Mouse (Mus musculus) megakaryocyte, embryonic 14.5 days (primary cell): ENCODE measurements around the gene Gca. TPM values are rescaled to one million over a fixed set of nuclear protein-coding genes. Genes with fewer than 3 reads are reported as not detected.
"Not testable (repeated sequence)": the region's sequence is repeated elsewhere in the genome, so short reads cannot be mapped to it uniquely, and the experiment has no call there.

Experiments
- H3K27me3 ChIP-seq: replicated peaks from 2 replicates; pipeline ENCODE3; 2012; ENCODE audit warnings: inconsistent platforms
- H3K36me3 ChIP-seq: replicated peaks from 2 replicates; pipeline ENCODE3; 2012; ENCODE audit warnings: low read length, inconsistent platforms, mixed read lengths
- H3K4me1 ChIP-seq: 2 replicates; pipeline ENCODE4 v1.6.1; 2012; ENCODE audit warnings: inconsistent platforms
- H3K4me3 ChIP-seq: replicated peaks from 2 replicates; pipeline ENCODE3; 2012; ENCODE audit warnings: moderate library complexity, mild to moderate bottlenecking, inconsistent platforms
- H3K9me3 ChIP-seq: 2 replicates; pipeline ENCODE4 v1.6.1; 2012; ENCODE audit warnings: inconsistent platforms
- FLI1 ChIP-seq: IDR thresholded peaks from 2 replicates; pipeline ENCODE4 v1.6.1; 2012; ENCODE audit warnings: low read length, inconsistent platforms, mixed read lengths
- GATA1 ChIP-seq: IDR thresholded peaks from 3 replicates; pipeline ENCODE4 v1.6.1; 2012; ENCODE audit warnings: mixed read lengths, low read length, inconsistent platforms, borderline replicate concordance
- polyA plus RNA-seq: library from polyadenylated mRNA; stranded (reverse); fragments of >175 nt; gene quantifications from 2 replicates; pipeline ENCODE4 v1.2.3, GENCODE M21; 2012; ENCODE audit warnings: low replicate concordance; ENCODE audit not compliant: insufficient read depth

Gene Gca
- polyA plus RNA-seq, 1 experiment: 0.04 TPM

DNA sequence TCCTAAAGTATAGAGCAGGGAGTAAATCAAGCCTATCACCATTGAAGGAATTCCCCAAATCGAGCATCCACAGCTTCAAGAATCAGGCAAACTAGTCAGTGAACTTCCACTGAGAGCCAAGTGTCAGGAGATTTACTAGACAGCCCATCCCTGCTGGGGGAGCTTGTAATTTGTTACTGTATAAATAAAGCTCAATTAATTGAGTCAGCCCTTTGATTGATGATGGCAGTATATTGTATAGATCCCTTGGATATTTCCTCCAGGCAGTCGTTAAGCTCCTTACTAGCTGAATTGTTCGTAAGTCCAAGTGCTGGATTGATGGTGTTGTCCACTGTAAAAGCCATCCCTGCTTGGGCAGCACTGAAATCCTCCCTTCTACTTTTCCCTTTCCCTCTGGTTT is 5.8 kb downstream of the Gca start:
- Histone ChIP-seq H3K9me3 (no peaks in the 10 kb centered on the region), H3K27me3 (no peaks in the 10 kb centered on the region), H3K36me3 (no peaks in the 10 kb centered on the region), H3K4me3 (no peak overlapping the region), H3K4me1 (peaks cover 5% of the 10 kb centered on the region)
- no peak for TF ChIP-seq GATA1
- TF ChIP-seq FLI1: no peak

DNA sequence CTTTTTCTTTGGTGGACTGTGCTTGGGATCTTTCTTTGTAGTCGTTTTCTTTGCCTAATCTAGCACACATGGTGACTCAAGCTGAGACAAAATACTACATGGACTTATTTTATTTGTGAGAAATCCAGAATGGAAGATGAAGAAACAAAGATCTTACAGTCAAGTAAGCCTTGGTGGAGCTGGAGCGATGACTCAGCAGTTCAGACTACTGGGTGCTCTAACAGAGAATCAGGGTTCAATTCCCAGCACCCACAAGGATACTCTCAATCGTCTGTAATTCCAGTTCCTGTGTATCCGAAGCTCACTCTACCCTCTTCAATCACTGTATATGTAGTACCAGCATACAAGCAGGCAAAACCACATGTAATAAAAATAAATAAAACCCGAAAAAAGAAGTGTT is 6.2 kb downstream of the Gca start:
- H3K9me3 ChIP-seq: no peaks in the 10 kb centered on the region
- no peaks in the 10 kb centered on the region for H3K27me3 ChIP-seq
- TF ChIP-seq GATA1: no peak
- TF ChIP-seq FLI1: no peak
- H3K4me1 ChIP-seq: peaks cover 3% of the 10 kb centered on the region; the same call in 1 of the 2 replicates
- H3K36me3 ChIP-seq: no peaks in the 10 kb centered on the region
- H3K4me3 ChIP-seq: no peak overlapping the region

DNA sequence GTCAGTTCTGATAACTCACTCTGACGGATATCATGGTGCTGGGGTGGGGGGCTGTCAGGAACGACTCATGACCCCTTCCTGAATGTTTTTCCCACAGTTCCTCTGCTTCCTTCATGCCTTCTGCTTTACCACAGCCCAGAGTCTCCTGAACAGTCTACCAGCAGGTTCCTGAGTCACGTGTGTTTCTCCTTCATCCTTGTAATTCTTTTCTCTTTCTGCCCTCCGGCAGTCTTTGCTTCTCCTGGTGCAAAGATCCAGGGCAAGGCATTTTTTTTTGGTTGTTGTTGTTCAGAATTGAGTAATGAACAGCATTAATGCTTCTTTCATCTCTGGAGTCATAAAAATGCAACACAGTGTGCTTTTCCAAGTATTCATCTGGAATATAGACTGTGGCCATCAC is 6.7 kb downstream of the Gca start:
- H3K36me3 ChIP-seq: no peaks in the 10 kb centered on the region
- no peak for TF ChIP-seq FLI1
- peaks cover 3% of the 10 kb centered on the region; the same call in 1 of the 2 replicates for H3K4me1 ChIP-seq
- H3K9me3 ChIP-seq: no peaks in the 10 kb centered on the region
- no peak overlapping the region for H3K4me3 ChIP-seq
- H3K27me3 ChIP-seq: no peaks in the 10 kb centered on the region

DNA sequence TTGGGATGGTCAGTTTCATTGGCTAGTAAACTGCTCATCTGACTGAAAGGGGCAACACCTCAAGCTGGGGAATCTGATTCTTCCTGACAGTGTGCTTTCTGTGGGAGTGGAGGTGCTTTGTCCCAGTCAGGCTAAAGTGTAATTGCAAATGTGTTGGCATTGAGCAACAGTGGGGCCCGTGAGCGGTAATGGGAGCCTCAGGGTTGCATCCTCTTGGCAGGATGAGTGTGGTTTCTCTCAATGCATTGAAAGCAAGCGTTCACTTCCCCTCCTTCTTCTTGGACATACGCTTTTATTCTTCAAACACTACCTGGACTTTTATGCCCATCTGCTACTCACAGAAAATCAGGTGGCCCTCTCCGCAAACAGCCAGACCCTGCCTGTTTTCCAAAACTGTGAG is 8.7 kb downstream of the Gca start:
- H3K4me3 ChIP-seq: no peak overlapping the region
- TF ChIP-seq GATA1: no peak
- no peak for TF ChIP-seq FLI1
- peaks cover 3% of the 10 kb centered on the region; the same call in 1 of the 2 replicates for H3K4me1 ChIP-seq
- no peaks in the 10 kb centered on the region for H3K36me3 ChIP-seq
- no peaks in the 10 kb centered on the region for H3K27me3 ChIP-seq
- H3K9me3 ChIP-seq: no peaks in the 10 kb centered on the region

DNA sequence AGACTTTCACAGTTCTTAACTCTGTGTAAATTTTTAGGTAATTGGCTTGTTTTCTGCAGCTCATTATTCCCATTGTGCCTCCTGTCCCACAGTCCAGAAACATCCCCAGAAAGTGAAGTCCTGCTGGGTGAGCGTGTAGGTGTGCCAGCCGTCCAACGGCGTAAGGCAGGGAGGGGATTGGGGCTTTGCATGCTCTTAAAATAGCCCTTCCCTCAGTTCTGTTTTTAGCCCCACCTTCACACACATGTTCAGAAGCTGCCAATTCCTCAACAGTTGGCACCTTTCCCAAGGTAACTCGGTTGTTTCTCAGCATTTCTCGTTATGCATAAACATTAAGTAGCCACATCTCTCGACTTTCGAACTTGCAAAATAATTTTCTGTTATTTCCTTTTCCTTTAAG is 17.6 kb downstream of the Gca start:
- peaks cover 18% of the 10 kb centered on the region for H3K4me1 ChIP-seq
- H3K4me3 ChIP-seq: no peak overlapping the region
- TF ChIP-seq GATA1: no peak
- TF ChIP-seq FLI1: no peak
- no peaks in the 10 kb centered on the region for H3K27me3 ChIP-seq
- H3K9me3 ChIP-seq: no peaks in the 10 kb centered on the region
- H3K36me3 ChIP-seq: no peaks in the 10 kb centered on the region

DNA sequence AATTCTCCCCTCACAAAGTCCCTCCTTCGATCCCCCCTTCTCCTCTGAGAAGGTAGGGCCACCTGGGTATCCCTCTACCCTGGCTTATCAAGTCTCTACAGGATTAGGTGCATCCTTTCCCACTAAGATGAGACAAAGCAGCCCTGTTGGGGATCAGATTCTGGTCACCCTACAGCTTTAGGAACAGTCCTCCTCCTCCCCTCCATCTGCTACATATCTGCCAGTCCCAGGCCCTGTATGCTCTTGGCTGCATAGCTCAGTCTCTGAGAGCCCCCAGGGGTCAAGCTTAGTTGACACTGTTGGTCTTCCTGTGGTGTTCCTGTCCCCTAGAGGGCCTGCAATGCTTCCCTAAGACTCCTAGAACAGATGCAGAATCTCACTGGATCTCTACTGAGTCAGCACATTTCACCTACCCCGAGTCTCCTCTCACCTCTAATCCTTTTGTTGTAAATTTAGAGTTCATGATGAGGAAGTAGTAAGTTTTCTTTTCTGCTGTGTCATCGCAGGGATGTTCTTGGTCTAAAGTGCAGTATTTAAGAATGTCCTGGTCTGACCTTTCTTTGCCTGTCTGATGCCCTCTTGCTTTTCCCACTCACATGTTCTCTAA is 21.0 kb downstream of the Gca start:
- peak overlapping the region; percentile 64 for H3K4me3 ChIP-seq
- no peak for TF ChIP-seq FLI1
- TF ChIP-seq GATA1: no peak

DNA sequence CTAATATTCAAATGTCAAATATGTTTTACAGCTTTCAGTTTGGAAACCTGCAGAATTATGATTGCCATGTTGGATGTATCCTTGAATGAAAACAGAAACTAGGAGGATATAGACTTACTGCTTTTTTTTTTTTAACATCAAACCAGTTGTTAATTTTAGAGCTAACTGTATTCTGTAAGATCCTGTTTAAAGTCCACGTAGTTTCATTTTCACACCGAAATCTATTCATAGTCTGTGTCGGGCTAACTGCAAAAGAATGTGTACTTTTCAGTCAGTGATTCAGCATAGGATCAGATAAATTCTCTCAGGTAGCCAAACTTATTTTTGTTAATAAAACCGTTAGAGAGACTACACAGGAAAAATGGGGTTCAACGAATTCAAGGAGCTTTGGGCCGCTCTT is 21.8 kb downstream of the Gca start:
- Histone ChIP-seq H3K4me1 (peaks cover 18% of the 10 kb centered on the region), H3K36me3 (peaks cover 3% of the 10 kb centered on the region), H3K9me3 (no peaks in the 10 kb centered on the region), H3K4me3 (peak overlapping the region; percentile 33), H3K27me3 (no peaks in the 10 kb centered on the region)
- TF ChIP-seq FLI1 (no peak), GATA1 (no peak)

More for the DNA sequence above, 21.0 kb downstream of the Gca start:
- no peaks in the 10 kb centered on the region for H3K27me3 ChIP-seq
- H3K36me3 ChIP-seq: peaks cover 3% of the 10 kb centered on the region
- no peaks in the 10 kb centered on the region for H3K9me3 ChIP-seq
- H3K4me1 ChIP-seq: peaks cover 18% of the 10 kb centered on the region

DNA sequence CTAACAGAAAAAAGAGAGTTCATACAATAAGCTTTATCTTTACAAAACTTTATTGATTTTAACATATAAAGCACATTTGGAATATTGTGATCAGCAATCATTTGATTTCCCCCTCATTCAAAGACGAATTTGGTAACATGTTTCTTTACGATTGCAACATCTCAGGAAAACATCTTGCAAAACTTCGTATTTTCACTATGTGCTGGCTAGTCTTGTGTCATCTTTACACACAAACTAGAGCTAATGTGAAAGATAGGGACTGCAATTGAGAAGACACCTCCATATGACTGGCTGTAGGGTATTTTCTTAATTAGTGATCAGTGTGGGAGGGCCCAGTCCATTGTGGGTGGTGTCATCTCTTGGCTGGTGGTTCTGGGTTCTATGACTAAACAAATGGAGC is 42.2 kb downstream of the Gca start:
- Histone ChIP-seq H3K9me3 (no peaks in the 10 kb centered on the region), H3K36me3 (no peaks in the 10 kb centered on the region), H3K4me1 (no peaks in the 10 kb centered on the region), H3K4me3 (no peak overlapping the region), H3K27me3 (no peaks in the 10 kb centered on the region)
- no peak for TF ChIP-seq GATA1
- no peak for TF ChIP-seq FLI1

DNA sequence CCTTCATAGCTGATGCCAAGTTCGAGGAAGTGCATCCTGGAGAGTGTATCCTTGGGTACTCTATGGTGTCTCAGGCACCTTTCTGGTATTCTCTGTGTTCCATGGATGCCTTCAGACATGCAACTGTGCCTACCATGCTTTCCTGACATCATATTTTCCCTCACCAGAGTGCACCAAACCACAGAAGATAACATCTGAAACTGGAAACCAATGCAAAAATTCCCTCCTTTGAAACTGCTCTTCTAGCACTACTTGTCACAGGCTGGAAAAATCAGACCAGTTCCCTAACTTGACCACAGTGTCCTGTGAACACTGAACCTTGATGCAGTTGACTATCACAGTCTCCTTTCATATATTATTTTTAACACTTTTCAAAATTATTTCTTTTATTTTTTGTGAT is 45.5 kb downstream of the Gca start:
- Histone ChIP-seq H3K9me3 (no peaks in the 10 kb centered on the region), H3K4me1 (no peaks in the 10 kb centered on the region), H3K4me3 (no peak overlapping the region), H3K36me3 (no peaks in the 10 kb centered on the region), H3K27me3 (no peaks in the 10 kb centered on the region)
- TF ChIP-seq FLI1 (no peak), GATA1 (no peak)

DNA sequence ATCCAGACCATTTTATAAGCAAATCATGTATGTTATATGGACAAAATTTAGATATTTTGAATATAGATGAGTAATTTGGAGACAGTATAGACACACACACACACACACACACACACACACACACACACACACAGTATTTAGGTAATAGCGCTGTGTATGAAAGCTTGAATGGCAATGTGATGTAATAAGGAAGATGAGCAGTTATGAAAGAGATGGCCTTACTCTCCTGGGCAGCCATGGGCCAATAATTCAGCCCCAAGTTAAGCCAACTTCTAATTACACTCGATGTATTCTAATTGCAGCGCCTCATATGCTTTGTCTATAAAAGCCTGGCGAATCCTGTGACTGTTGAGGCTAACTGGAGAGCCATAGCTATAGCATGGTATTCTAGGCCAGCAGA is 50.3 kb downstream of the Gca start:
- not testable (repeated sequence) for H3K9me3 ChIP-seq, H3K36me3 ChIP-seq, H3K4me3 ChIP-seq, H3K27me3 ChIP-seq, H3K4me1 ChIP-seq

DNA sequence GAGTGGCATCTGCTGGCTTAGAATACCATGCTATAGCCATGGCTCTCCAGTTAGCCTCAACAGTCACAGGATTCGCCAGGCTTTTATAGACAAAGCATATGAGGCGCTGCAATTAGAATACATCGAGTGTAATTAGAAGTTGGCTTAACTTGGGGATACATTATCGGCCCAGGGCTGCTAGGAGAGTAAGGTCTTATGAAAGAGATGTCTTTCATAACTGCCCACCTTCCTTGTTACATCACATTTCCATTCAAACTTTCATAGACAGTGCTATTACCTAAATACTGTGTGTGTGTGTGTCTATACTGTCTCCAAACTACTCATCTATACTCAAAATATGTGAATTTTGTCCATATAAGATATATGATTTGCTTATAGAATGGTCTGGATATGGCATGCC is 51.2 kb downstream of the Gca start:
- no peaks in the 10 kb centered on the region for H3K36me3 ChIP-seq
- no peaks in the 10 kb centered on the region for H3K4me1 ChIP-seq
- TF ChIP-seq FLI1 (no peak), GATA1 (no peak)
- no peak overlapping the region for H3K4me3 ChIP-seq
- no peaks in the 10 kb centered on the region for H3K27me3 ChIP-seq
- H3K9me3 ChIP-seq: no peaks in the 10 kb centered on the region
